Mouse (Mus musculus) frontal cortex, adult (tissue): ENCODE measurements around the gene Sall2.
"Not testable (repeated sequence)": the region's sequence is repeated elsewhere in the genome, so short reads cannot be mapped to it uniquely, and the experiment has no call there.

Experiments
- ATAC-seq: cut with Nextera tagmentation; 2 replicates; pipeline ENCODE4 v1.9.2; 2017; ENCODE audit warnings: mild to moderate bottlenecking, moderate library complexity, mixed read lengths; ENCODE audit not compliant: low TSS enrichment

The Sall2 gene

GRCm38 (mm10) chr14:52327910-52328812 lies at the start of gene Sall2:
TSS of gene Sall2 (minus strand) at chr14:52328762.
- no peak for ATAC-seq

- peak; percentile 85 for ATAC-seq
These were observed 40.2 kb upstream of the Sall2 start for GRCm38 (mm10) chr14:52368741-52369140.

- ATAC-seq: no peak
These were observed 27.7 kb upstream of the Sall2 start, which contains the start of gene Olfr1513 for GRCm38 (mm10) chr14:52356308-52356707. TSS of gene Olfr1513 (minus strand) at chr14:52356408.

GRCm38 (mm10) chr14:52339512-52339852 lies 10.9 kb upstream of the Sall2 start:
- ATAC-seq: no peak

- peak; percentile 90 for ATAC-seq
These were observed 10.4 kb upstream of the Sall2 start for GRCm38 (mm10) chr14:52338751-52339511.

GRCm38 (mm10) chr14:52332171-52332570 lies 3.6 kb upstream of the Sall2 start:
- no peak for ATAC-seq

- no peak for ATAC-seq
These were observed 2.6 kb upstream of the Sall2 start for GRCm38 (mm10) chr14:52331069-52331750.

- ATAC-seq: no peak
These were observed 1.1 kb downstream of the Sall2 start for GRCm38 (mm10) chr14:52327375-52327901.

- ATAC-seq: peak; percentile 94
These were observed 2.7 kb downstream of the Sall2 start for GRCm38 (mm10) chr14:52325890-52326289.

- ATAC-seq: no peak
These were observed 9.2 kb downstream of the Sall2 start for GRCm38 (mm10) chr14:52319361-52319760.

- peak; percentile 7; the same call in 1 of the 2 replicates for ATAC-seq
These were observed 11.9 kb downstream of the Sall2 start for GRCm38 (mm10) chr14:52316441-52317225.

- peak; percentile 53 for ATAC-seq
These were observed 12.6 kb downstream of the Sall2 start for GRCm38 (mm10) chr14:52315792-52316440.

GRCm38 (mm10) chr14:52315283-52315780 lies 13.2 kb downstream of the Sall2 start:
- ATAC-seq: no peak

- no peak for ATAC-seq
These were observed 13.8 kb downstream of the Sall2 start for GRCm38 (mm10) chr14:52314808-52315150.

- no peak for ATAC-seq
These were observed 14.4 kb downstream of the Sall2 start for GRCm38 (mm10) chr14:52313931-52314807.

GRCm38 (mm10) chr14:52310906-52311305 lies 17.7 kb downstream of the Sall2 start:
- peak; percentile 70 for ATAC-seq

- not testable (repeated sequence) for ATAC-seq
These were observed 18.2 kb downstream of the Sall2 start for GRCm38 (mm10) chr14:52310343-52310742.

- ATAC-seq: no peak
These were observed 22.5 kb downstream of the Sall2 start for GRCm38 (mm10) chr14:52306100-52306499.

GRCm38 (mm10) chr14:52304644-52305271 lies 23.8 kb downstream of the Sall2 start, which contains the start of gene Mettl3:
TSS of gene Mettl3 (minus strand) at chr14:52305128.
- ATAC-seq: peak; percentile 96
